Mouse (Mus musculus): ENCODE data around the gene Cand1. TPM values are rescaled to one million over a fixed set of nuclear protein-coding genes. Genes with fewer than 3 reads are reported as not detected.

The Cand1 gene
- polyA plus RNA-seq, 1 experiment from 2014 or later = 107 TPM

GRCm38 (mm10) chr10:119204334-119204946 lies 35.4 kb downstream of the Cand1 start:
- Histone ChIP-seq H3K27me3 (ENCODE audit: low read depth, poor library complexity, severe bottlenecking) (no peaks in the 10 kb centered on the region), H3K9me3 (replicated peaks) (no peaks in the 10 kb centered on the region), H3K36me3 (peaks cover 98% of the 10 kb centered on the region), H3K4me3 (no peak overlapping the region), H3K4me1 (no peaks in the 10 kb centered on the region), H3K27ac (no peak overlapping the region)
- DNase-seq (ENCODE audit: low spot score) = no peak
- 89% methylated on average over 12 of the region's 12 CpGs for WGBS

GRCm38 (mm10) chr10:119199864-119200263 lies 40.0 kb downstream of the Cand1 start:
- Histone ChIP-seq H3K4me3 (no peak overlapping the region), H3K27me3 (ENCODE audit: low read depth, poor library complexity, severe bottlenecking) (no peaks in the 10 kb centered on the region), H3K4me1 (no peaks in the 10 kb centered on the region), H3K27ac (no peak overlapping the region), H3K9me3 (replicated peaks) (no peaks in the 10 kb centered on the region), H3K36me3 (peaks cover 84% of the 10 kb centered on the region)
- WGBS = 99% methylated on average over 5 of the region's 5 CpGs
- DNase-seq (ENCODE audit: low spot score) = no peak

GRCm38 (mm10) chr10:119198186-119198880 lies 41.5 kb downstream of the Cand1 start:
- no peak for DNase-seq (ENCODE audit: low spot score)
- no peaks in the 10 kb centered on the region for H3K27me3 ChIP-seq (ENCODE audit: low read depth, poor library complexity, severe bottlenecking)
- no peak overlapping the region for H3K27ac ChIP-seq
- no peak overlapping the region for H3K4me3 ChIP-seq
- no peaks in the 10 kb centered on the region for H3K4me1 ChIP-seq
- peaks cover 71% of the 10 kb centered on the region for H3K36me3 ChIP-seq
- 96% methylated on average over 9 of the region's 9 CpGs for WGBS
- no peaks in the 10 kb centered on the region for H3K9me3 ChIP-seq (replicated peaks)

- 95% methylated on average over 13 of the region's 13 CpGs for WGBS
- no peaks in the 10 kb centered on the region for H3K27me3 ChIP-seq (ENCODE audit: low read depth, poor library complexity, severe bottlenecking)
These were observed 42.2 kb downstream of the Cand1 start for GRCm38 (mm10) chr10:119197621-119198150.

GRCm38 (mm10) chr10:119192598-119193372 lies 47.1 kb downstream of the Cand1 start:
- no peak overlapping the region for H3K27ac ChIP-seq
- no peaks in the 10 kb centered on the region for H3K4me1 ChIP-seq
- 68% methylated on average over 8 of the region's 8 CpGs for WGBS
- DNase-seq (ENCODE audit: low spot score) = no peak
- H3K27me3 ChIP-seq (ENCODE audit: low read depth, poor library complexity, severe bottlenecking) = no peaks in the 10 kb centered on the region
- no peaks in the 10 kb centered on the region for H3K9me3 ChIP-seq (replicated peaks)
- H3K4me3 ChIP-seq = no peak overlapping the region
- H3K36me3 ChIP-seq = peaks cover 22% of the 10 kb centered on the region

More at GRCm38 (mm10) chr10:119197621-119198150, 42.2 kb downstream of the Cand1 start:
- no peak for DNase-seq (ENCODE audit: low spot score)
- no peaks in the 10 kb centered on the region for H3K4me1 ChIP-seq
- peaks cover 65% of the 10 kb centered on the region for H3K36me3 ChIP-seq
- H3K4me3 ChIP-seq = no peak overlapping the region
- H3K9me3 ChIP-seq (replicated peaks) = no peaks in the 10 kb centered on the region
- no peak overlapping the region for H3K27ac ChIP-seq

- no peaks in the 10 kb centered on the region for H3K9me3 ChIP-seq (replicated peaks)
- no peaks in the 10 kb centered on the region for H3K4me1 ChIP-seq
- DNase-seq (ENCODE audit: low spot score) = no peak
- no peak overlapping the region for H3K4me3 ChIP-seq
- no peaks in the 10 kb centered on the region for H3K36me3 ChIP-seq
- 78% methylated on average over 4 of the region's 4 CpGs for WGBS
- no peak overlapping the region for H3K27ac ChIP-seq
- H3K27me3 ChIP-seq (ENCODE audit: low read depth, poor library complexity, severe bottlenecking) = no peaks in the 10 kb centered on the region
These were observed 52.1 kb downstream of the Cand1 start for GRCm38 (mm10) chr10:119187720-119188119.

- H3K27ac ChIP-seq = no peak overlapping the region
- H3K4me1 ChIP-seq = peaks cover 4% of the 10 kb centered on the region; the same call in 1 of the 2 replicates
- H3K4me3 ChIP-seq = no peak overlapping the region
- H3K27me3 ChIP-seq (ENCODE audit: low read depth, poor library complexity, severe bottlenecking) = no peaks in the 10 kb centered on the region
- no peaks in the 10 kb centered on the region for H3K9me3 ChIP-seq (replicated peaks)
- no peak for DNase-seq (ENCODE audit: low spot score)
- no peaks in the 10 kb centered on the region for H3K36me3 ChIP-seq
- WGBS = 96% methylated on average over 3 of the region's 3 CpGs
These were observed 70.2 kb downstream of the Cand1 start for GRCm38 (mm10) chr10:119169656-119170055.

DNA sequence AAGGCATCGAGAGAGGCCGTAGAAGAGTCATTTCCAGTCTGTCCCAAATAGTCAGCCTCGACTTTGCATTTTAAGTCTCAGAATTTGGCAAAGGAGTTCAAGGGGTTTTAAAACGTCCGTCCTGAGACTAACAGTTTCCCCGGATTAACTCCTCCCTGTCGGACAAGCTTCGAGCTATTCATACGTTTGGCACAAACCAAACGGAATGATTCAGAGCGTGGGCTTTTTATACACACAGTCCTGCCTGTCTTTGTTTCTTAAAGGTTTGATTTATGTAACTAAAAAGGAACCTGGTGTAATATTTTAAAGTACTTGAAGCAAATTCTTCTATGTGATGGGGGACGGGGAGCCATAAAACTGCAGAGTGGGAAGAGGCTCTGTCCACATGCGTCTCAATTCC lies 70.6 kb downstream of the Cand1 start:
- no peaks in the 10 kb centered on the region for H3K9me3 ChIP-seq (replicated peaks)
- H3K27ac ChIP-seq = no peak overlapping the region
- H3K27me3 ChIP-seq (ENCODE audit: low read depth, poor library complexity, severe bottlenecking) = no peaks in the 10 kb centered on the region
- WGBS = 87% methylated on average over 13 of the region's 13 CpGs
- peaks cover 4% of the 10 kb centered on the region; the same call in 1 of the 2 replicates for H3K4me1 ChIP-seq
- no peaks in the 10 kb centered on the region for H3K36me3 ChIP-seq
- no peak for DNase-seq (ENCODE audit: low spot score)
- H3K4me3 ChIP-seq = no peak overlapping the region

DNA sequence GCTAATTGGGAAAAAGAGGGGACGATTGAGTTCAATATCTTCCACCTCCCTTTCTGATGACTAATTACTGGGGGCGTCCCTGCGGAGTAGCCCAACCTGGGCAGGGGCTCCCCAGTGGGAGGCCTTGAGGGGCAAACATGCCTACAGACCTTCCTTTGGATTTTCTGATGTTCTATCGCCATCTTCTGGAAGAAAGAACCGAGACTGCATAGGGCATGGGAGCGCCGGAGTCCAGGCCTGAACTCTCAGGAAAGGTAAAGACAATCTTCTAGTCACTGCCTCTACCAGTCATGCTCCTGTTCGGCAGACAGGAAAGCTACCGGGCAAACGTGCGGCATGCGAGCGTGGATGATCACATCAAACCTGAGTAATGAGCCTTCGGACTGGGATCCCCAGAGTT lies 71.1 kb downstream of the Cand1 start:
- Histone ChIP-seq H3K27ac (no peak overlapping the region), H3K4me1 (peaks cover 4% of the 10 kb centered on the region; the same call in 1 of the 2 replicates), H3K4me3 (no peak overlapping the region), H3K36me3 (no peaks in the 10 kb centered on the region), H3K9me3 (replicated peaks) (no peaks in the 10 kb centered on the region), H3K27me3 (ENCODE audit: low read depth, poor library complexity, severe bottlenecking) (no peaks in the 10 kb centered on the region)
- 37% methylated on average over 14 of the region's 14 CpGs for WGBS
- DNase-seq (ENCODE audit: low spot score) = peak; percentile 33

DNA sequence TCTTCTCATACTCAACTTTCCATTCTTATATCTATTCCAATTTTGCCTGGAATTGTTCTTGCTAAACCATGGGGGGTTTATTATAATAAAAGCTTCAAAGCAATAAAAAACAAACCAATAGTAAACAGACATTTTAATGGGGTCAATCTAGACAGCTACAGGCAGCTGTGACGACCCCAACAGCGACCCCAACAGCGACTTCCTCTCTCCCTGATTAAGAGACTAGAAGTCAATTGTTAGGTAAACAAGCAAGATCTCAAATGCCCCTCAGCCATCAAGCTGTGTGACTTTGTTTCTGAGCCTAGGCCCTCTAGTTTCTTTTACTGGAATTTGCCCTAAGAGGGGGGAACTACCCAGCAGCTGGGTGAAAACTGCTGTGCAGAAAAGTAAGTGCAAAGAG lies 72.0 kb downstream of the Cand1 start:
- no peak for DNase-seq (ENCODE audit: low spot score)
- WGBS = 19% methylated on average over 3 of the region's 3 CpGs
- Histone ChIP-seq H3K9me3 (replicated peaks) (no peaks in the 10 kb centered on the region), H3K27me3 (ENCODE audit: low read depth, poor library complexity, severe bottlenecking) (no peaks in the 10 kb centered on the region), H3K36me3 (no peaks in the 10 kb centered on the region), H3K4me1 (peaks cover 4% of the 10 kb centered on the region; the same call in 1 of the 2 replicates), H3K4me3 (no peak overlapping the region), H3K27ac (peak overlapping the region; percentile 46; the same call in 1 of the 2 replicates)

DNA sequence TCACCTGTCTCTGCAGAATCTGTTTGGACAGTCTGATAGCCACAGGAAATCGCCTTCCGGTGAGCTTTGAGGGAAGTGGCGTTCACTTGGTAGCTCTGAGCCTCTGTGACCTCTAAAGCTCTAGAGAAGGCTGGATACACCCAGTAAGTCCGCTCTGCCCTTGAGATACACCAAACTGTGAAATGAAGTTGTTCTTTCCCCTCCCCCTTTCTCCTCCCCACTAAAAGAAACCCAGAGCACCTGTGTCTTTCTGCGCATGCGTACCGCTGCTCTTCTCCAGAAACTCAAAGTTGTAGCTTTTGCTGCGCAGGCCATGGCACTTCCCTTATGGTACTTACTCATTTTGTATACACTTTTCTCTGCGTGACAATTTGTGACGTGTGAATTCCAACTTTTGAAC lies 74.8 kb downstream of the Cand1 start:
- Histone ChIP-seq H3K36me3 (no peaks in the 10 kb centered on the region), H3K4me3 (no peak overlapping the region), H3K9me3 (replicated peaks) (no peaks in the 10 kb centered on the region), H3K27me3 (ENCODE audit: low read depth, poor library complexity, severe bottlenecking) (no peaks in the 10 kb centered on the region), H3K27ac (no peak overlapping the region), H3K4me1 (peaks cover 10% of the 10 kb centered on the region)
- 91% methylated on average over 10 of the region's 10 CpGs for WGBS
- DNase-seq (ENCODE audit: low spot score) = no peak

DNA sequence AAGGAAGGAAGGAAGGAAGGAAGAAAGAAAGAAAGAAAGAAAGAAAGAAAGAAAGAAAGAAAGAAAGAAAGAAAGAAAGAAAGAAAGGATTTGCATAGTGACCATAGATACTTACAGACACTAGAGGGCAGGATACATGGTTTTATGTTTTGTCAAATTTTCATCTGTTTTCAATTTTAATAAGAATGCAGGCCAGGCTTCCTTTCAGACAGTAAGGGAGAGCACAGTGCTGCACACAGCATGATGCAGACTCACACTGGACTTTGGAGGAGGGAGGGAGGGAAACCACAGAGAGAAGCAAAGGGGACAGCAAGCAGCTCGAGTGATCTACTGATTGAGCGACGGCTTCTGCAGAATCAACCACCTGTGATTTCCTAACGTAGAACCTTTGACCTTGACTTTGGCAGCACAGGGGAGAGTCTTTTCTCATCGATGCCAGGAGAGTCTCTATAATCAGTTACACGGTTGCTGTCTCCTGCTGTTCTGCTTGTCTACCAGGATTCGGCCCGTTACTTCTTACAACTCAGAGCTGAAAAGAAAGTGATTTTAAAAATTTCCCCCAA lies 78.0 kb downstream of the Cand1 start:
- H3K9me3 ChIP-seq (replicated peaks) = no peaks in the 10 kb centered on the region
- no peaks in the 10 kb centered on the region for H3K36me3 ChIP-seq
- H3K4me3 ChIP-seq = no peak overlapping the region
- H3K4me1 ChIP-seq = peaks cover 6% of the 10 kb centered on the region
- peak overlapping the region; percentile 58; the same call in 1 of the 2 replicates for H3K27ac ChIP-seq
- peak; percentile 40 for DNase-seq (ENCODE audit: low spot score)
- no peaks in the 10 kb centered on the region for H3K27me3 ChIP-seq (ENCODE audit: low read depth, poor library complexity, severe bottlenecking)
- WGBS = 60% methylated on average over 8 of the region's 8 CpGs
